Mouse (Mus musculus) spleen, adult 2 months (tissue): ENCODE measurements around the gene Mark2.

ENCODE experiments used
- CTCF ChIP-seq: fragments of 200-500 bp; IDR thresholded peaks from 2 replicates; pipeline ENCODE4 v1.5.1; 2011; ENCODE audit warnings: mild to moderate bottlenecking, inconsistent platforms; ENCODE audit not compliant: insufficient read depth, insufficient read length, insufficient replicate concordance; ENCODE audit errors: extremely low read depth
- POLR2A ChIP-seq: fragments of 200-500 bp; IDR thresholded peaks from 2 replicates; pipeline ENCODE4 v1.6.1; 2011; ENCODE audit warnings: low read depth, low read length, inconsistent platforms

GRCm38 (mm10) chr19:7320181-7320580, 21.5 kb downstream of the Mark2 start:
- TF ChIP-seq POLR2A (no peak), CTCF (no peak)
